Mouse (Mus musculus) retina, adult 2 months (tissue): Measurements from ENCODE around the gene Inpp5a.
A peak's percentile ranks its signal among the peaks of the same experiment; 100 is the strongest.

Experiments used
- DNase-seq: peaks from one replicate; pipeline ENCODE4 v3.0.0-alpha.2; 2012; ENCODE audit warnings: low read depth, low spot score

The Inpp5a gene

DNA sequence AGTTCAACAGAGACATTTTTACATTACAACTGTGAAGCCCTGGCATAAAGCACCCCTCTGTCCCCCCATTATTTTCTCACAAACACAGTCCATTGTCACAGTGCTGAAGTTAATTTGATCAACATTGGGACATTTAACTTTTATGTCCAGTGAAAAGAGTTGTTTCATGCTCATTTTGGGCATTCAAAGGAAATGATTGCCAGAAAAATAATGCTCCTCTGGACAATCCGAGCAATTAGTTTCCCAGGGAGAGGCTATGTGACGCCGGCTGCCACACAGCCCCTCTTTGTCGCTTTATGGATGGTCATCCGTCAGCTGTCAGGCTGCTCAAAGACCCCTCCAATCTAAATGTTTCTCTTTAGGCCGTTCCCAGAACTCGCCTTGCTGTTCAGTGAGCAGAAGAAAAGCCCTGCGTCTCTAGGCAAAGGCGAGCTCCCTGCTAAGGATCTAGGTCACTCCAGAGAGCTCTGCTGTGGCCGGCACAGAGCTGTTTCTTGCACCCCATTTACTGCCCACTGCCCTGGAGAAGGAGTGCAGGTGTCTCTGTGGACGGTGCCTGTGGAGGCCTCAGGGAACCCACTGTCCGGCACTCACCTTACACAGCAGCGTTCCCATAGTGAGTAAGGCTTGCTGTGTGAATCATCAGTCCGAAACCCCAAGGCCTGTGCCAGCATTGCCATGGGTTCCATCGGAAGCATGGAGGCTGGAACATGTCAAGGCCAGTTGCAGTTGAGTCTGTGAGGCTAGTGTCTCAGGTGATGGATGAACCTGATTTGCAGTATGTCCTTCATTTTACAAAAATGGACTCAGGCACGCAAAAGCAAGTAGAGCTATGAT is 141.9 kb downstream of the Inpp5a start:
- DNase-seq: no peak

DNA sequence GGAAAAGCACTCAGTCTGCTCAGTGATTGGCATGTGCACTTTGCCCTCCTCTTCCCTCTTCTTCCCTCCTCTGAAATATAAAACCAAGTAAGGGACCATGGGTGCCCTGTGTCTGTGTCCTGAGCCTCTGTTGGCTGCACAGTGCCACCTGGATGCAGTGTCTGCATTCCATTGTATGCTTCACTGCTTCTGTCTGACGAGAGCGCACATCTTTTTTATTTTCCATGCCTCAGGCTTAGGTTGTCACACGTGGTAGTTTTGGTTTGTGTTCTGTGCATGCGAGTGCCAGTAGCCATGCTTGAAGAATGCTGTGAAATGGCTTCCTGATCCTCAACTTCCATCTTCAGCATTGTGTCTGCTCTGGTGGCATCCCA is 142.5 kb downstream of the Inpp5a start:
- DNase-seq: no peak

GRCm38 (mm10) chr7:139536331-139536730 is 147.4 kb downstream of the Inpp5a start:
- no peak for DNase-seq

DNA sequence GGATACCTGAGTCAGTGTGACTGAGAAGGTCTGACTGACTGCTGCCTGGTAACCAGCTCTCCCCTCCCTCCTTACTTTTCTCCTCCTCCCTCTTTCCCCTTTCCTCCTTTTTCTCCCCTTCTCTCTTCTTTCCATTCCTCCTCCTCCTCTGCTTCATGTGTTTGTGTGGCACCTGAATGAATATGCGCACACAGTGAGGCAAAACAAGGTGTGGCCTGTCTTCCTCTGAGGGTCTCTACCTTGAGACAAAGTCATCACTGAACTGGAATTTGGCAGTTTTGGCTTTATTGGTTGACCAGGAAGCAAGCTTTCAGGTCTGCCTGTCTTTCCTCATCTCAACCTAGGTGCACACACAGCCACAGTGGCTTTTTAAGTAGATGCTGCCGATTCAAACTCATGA is 147.9 kb downstream of the Inpp5a start:
- no peak for DNase-seq

- DNase-seq: no peak
Measured at GRCm38 (mm10) chr7:139537831-139538230, 148.9 kb downstream of the Inpp5a start.

- no peak for DNase-seq
Measured at GRCm38 (mm10) chr7:139538541-139538940, 149.6 kb downstream of the Inpp5a start.

- DNase-seq: no peak
Measured at GRCm38 (mm10) chr7:139540601-139541000, 151.7 kb downstream of the Inpp5a start.

DNA sequence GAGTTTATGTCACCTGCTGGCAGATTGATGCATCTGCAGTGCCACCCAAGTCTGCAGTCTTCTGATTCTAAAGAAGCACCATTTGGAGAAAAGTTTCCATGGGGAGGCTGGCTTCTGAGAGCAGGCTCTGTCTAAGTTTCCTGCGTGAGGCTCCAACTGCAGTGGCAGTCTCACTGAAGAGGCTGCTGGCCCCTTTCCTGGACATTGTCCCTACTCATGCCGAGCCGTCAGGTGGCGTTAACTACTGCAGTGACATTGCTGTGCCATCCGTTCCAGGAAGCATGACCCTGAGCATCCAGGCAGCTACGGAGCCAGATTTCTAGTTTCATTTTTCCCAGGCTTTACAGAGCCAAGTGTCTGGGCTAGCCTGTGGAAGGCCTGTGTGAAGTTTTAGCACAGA is 152.5 kb downstream of the Inpp5a start:
- DNase-seq: no peak

DNA sequence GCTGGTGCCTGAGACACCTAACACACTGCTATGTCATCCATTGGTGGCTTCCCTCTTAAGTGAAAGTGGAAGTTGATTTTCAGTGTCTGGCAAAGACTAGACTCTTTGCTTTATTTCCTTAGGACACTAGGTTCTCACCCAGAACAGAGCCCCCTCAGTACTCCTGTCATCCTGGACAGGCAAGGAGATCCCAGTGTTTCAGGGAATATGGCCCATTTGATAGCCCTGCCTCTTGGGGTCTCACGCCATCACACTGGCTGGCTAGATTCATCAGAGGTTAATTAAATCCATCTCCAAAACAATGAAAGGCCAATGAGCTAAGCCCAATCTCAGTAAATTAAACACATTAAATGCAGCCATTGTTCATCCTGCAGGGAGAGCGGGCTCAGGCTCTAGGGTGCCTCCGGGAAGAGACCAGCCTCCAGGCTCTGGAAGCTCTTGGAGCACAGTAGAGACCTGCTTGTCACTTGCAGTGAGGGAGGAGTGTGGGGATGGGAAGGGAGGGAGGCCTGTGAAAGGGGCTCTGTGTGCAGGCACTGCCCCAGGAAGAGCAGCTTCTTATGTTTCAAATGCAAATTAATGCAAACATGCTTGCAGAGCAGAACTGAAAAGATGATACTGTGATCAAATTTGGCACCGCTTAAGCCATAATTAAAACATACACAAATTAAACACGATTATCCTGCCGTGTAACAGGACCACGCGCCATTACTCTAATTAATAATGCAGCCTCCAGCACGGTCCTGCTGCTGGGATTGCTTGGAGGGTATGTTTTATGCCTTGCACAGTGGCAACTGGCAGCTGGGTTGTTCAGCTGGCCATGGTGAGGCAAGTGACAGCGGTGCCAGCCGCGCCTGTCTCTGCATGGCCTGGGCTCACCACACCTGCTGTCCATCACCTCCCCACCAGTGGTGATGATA is 156.1 kb downstream of the Inpp5a start:
- no peak for DNase-seq

DNA sequence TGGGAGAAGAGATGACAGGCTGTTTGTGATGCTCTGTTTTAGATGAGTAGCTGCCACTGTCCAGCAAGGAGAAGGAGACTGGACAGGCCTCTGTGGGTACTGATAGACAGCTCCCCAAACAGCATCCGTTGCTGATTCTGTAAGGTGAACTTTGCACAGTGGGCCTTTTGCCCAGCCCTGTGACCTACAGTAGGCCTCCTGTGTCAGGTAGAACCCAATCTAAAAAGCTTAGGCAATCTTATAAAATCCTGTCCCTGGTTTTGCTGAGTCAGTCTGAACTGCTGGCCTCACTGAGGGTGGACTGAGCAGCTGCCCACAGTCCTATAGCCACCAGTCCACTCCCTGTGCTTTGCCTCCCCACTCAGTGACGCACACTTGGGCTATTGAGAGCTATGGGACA is 158.4 kb downstream of the Inpp5a start:
- no peak for DNase-seq

- DNase-seq: no peak
Measured at GRCm38 (mm10) chr7:139550086-139550783, 161.3 kb downstream of the Inpp5a start.

- DNase-seq: no peak
Measured at GRCm38 (mm10) chr7:139551519-139551918, 162.6 kb downstream of the Inpp5a start.

- no peak for DNase-seq
Measured at GRCm38 (mm10) chr7:139556331-139556730, 167.4 kb downstream of the Inpp5a start.

DNA sequence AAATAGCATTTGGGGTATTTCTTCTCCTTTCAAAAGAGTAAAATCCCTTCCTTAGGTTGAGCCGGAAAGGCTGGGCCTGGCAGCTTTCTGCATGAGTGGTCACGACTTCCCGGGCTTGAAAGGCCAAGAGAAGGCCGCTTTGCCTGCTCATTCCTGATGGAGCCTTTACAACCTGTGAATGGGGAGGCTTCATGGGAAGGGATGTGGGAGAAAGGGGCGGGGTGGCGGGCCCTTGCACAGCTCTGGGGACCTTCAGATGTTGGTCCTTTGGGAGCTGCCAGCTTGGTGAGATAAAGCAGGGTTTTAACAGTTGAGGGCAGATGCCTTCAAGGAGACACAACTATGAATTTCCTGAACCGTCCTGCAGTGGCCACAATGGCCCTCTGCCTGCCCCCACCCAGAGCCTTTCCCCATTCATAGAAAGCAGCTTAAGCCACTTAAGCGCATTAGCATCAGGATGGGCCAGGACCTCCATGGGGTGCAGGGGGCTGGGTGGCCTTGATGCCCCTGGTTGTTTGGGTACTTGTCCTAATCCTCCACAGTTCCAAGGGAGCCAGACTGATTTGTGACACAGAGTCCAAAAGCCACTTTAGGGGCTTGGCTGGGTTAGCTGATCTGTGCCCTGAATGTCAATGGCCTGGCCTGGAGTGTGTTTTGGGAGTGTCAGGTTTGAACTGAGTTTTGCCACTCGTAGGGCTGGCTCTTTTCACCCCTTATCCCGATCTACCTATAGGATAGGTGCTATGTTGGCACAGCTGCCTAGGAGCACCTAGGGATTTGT is 168.0 kb downstream of the Inpp5a start:
- DNase-seq: peak; percentile 40

DNA sequence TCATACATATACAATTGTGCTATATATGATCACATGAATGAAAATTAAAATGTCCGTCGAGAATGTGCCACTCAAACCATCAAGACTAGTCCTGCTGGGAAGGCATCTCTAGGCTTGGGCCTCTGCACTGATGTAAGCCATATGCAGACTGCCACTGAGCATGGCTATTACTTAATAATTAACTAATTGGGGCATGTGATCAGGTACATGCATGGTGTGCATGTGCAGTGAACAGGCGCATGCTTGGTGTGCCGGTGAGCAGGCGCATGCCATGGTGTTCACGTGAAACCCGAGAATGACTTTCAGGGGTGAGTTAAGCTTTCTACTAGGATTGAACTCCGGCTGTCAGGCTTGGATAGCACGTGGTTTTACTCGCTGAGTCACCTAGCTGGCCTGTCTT is 170.8 kb downstream of the Inpp5a start:
- DNase-seq: no peak

DNA sequence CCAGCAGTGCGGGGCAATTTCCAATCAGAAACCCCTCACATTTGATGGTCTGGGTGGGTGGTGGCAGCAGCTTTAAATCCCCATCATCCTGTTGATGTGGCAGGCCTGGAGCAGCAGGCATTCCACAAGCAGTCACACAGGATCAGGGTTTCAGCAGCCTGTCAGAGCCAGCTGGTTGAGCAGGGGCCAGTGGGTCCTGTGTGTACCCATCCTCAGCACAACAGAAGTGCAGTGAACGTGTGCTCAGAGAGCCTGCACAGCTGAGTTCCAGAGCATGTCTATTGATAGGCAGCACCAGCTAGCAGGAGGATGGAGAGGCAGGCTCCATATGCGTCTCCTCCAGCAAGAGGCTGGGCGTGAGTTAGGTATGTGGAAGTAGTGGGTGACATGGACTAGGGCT is 174.5 kb downstream of the Inpp5a start:
- DNase-seq: no peak

DNA sequence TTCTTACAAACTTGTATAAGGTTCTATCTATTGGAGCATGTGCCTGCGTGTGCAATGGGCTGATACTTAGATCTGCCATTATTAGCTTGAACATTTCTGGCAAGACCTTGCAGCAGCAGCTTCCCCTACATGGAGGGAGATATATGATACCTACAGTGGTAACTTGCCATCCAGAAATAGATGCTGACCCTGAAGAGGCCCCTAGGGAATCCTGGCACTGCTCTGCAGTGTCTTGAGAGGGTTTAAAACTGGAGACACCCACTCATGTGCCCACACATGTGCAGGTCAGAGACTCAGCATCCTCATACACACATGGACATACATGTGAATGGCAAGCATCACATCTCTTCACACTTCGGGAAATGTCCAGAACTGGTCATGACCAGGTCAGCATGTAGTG is 175.3 kb downstream of the Inpp5a start:
- DNase-seq: no peak

DNA sequence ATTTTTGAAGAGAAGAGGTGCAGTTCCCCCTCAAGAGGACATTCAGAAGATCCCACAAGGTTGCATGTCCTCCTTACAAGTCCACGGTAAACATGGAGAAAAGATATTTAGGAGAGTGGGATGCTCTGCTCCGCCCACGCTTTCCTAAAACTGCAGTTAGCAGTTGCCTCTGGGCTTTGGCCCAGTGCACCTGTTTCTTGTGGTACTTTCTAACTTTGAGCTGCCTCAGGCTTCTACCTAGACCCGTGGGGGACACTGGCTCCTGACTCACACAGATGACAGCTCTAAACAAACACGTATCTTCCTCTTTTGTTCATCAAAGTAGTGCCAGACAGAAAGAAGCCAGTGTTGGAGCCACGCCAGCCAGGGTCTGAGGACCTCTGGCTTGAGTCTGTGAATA is 177.1 kb downstream of the Inpp5a start:
- no peak for DNase-seq

GRCm38 (mm10) chr7:139566533-139566932 is 177.6 kb downstream of the Inpp5a start:
- DNase-seq: no peak

- no peak for DNase-seq
Measured at GRCm38 (mm10) chr7:139570788-139571187, 181.9 kb downstream of the Inpp5a start.

GRCm38 (mm10) chr7:139572665-139573064 is 183.8 kb downstream of the Inpp5a start:
- DNase-seq: no peak
